Mouse (Mus musculus): ENCODE results near the gene Rhbdd2. TPM values are rescaled to one million over a fixed set of nuclear protein-coding genes. Genes with fewer than 3 reads are reported as not detected.

The Rhbdd2 gene
- 14.1 and 16.2 TPM in 2 replicates for polyA plus RNA-seq (2015; fragmentation: Nextera tagmentation; extraction: Ambion mirVana)

GRCm38 (mm10) chr5:135632117-135632796 lies at the start of gene Rhbdd2:
Rhbdd2 (plus strand) TSS chr5:135632618.

DNA sequence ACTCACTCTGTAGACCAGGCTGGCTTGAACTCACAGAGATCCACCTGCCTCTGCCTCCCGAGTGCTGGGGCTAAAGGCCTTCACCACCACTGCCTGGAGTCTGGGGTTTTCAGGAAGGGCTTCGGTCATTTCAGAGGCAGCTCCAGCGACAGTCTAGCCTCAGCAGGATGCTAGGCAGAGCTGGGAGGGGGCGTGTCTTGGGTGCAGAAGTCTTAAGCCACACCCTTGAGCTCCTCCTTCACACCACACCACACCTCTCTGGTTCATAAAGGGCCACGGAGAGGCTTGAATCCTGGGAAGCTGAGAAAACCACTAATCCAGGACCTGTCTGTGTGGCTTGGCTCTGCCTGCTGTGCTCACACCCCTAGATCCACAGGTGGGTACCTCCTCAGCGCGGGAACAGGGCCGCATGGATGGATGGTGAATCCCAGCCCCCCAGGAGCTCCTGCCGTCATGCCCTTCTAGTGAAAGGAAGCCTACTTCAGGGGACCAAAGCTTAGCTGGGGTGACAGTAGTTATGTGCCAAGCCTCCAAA lies 37.4 kb downstream of the Rhbdd2 start, which contains the start of gene Por:
Gene Por (plus strand): TSS at position 293 of the 535 bp plus-strand sequence.

Other genes with a start within 250 kb of the Rhbdd2 start
- 8.6 and 9.2 TPM in 2 replicates for gene Pom121, start 238.1 kb upstream of the Rhbdd2 start, polyA plus RNA-seq (2015; fragmentation: Nextera tagmentation; extraction: Ambion mirVana)
- 9.0 and 11.2 TPM in 2 replicates for gene Hip1, start 87.5 kb upstream of the Rhbdd2 start, polyA plus RNA-seq (2015; fragmentation: Nextera tagmentation; extraction: Ambion mirVana)
- gene Ccl26, start 69.0 kb upstream of the Rhbdd2 start, polyA plus RNA-seq (2015; fragmentation: Nextera tagmentation; extraction: Ambion mirVana): not detected in 2 replicates
- 2.8 and 6.6 TPM in 2 replicates for gene Ccl24, start 59.6 kb upstream of the Rhbdd2 start, polyA plus RNA-seq (2015; fragmentation: Nextera tagmentation; extraction: Ambion mirVana)
- 21.4 and 27.3 TPM in 2 replicates for gene Por, start 37.4 kb downstream of the Rhbdd2 start, polyA plus RNA-seq (2015; fragmentation: Nextera tagmentation; extraction: Ambion mirVana)
- 19.2 and 27.6 TPM in 2 replicates for gene Tmem120a, start 111.8 kb downstream of the Rhbdd2 start, polyA plus RNA-seq (2015; fragmentation: Nextera tagmentation; extraction: Ambion mirVana)
- 0.50 and 0.54 TPM in 2 replicates for gene Styxl1, start 145.8 kb downstream of the Rhbdd2 start, polyA plus RNA-seq (2015; fragmentation: Nextera tagmentation; extraction: Ambion mirVana)
- 308 and 325 TPM in 2 replicates for gene Mdh2, start 145.9 kb downstream of the Rhbdd2 start, polyA plus RNA-seq (2015; fragmentation: Nextera tagmentation; extraction: Ambion mirVana)
- 0.08 TPM in 2 replicates for gene Srrm3, start 174.3 kb downstream of the Rhbdd2 start, polyA plus RNA-seq (2015; fragmentation: Nextera tagmentation; extraction: Ambion mirVana)